Mouse (Mus musculus): ENCODE measurements around the gene Coq2.

DNA sequence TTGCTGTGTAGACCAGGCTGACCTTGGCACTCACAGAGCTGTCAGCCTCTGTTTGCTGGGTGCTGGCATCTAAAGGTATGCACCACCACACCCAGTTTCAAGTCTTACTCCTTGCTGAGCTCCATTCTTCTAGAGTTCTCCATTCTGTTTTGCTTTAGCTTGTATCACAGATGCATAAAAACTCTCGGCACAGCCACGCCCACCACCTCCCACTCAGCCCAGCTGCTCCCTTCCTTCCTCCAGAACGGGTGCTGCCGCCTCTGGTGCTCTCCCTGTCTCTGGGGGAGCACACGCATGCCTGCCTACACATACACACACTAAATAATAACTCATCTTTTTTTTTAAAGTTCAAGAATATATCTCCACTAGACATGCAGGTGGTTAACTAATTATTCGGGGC, 16.5 kb downstream of the Coq2 start:
- TF ChIP-seq HCFC1 (IDR thresholded peaks at IDR 0.05; ENCODE audit: borderline replicate concordance, insufficient read depth, low read length) (no peak), MAFK (IDR thresholded peaks at IDR 0.05; ENCODE audit: insufficient read depth, low read depth, low read length) (no peak), CHD2 (IDR thresholded peaks at IDR 0.05; ENCODE audit: low read depth, low read length) (no peak), ZNF384 (IDR thresholded peaks at IDR 0.05; ENCODE audit: low read depth, low read length) (no peak)
